Mouse (Mus musculus): ENCODE measurements around the gene Ccdc33.

Ccdc33 gene

GRCm38 (mm10) chr9:58012486-58012885, 106.1 kb downstream of the Ccdc33 start:
- DNase-seq (ENCODE audit: low spot score in 2 of 2), result no peak

DNA sequence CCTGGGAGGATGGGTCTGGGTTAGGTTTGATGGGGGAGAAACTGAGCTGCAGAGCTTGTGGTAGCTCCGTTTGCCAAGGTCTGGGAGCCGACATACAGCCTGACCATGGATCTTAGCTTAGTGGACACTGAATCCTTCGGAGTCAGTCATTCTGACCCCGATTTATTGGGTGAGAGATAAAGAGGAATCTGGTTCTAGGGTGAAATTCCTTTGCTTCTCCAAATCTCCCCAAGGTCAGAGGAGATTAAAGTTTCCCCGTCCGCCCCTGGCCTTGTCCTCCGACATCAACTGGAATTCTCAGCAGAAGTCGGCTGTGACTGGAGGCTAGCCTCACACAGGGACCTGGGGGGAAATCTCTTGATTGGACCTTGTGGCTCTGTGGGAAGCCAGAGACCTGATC, 107.1 kb downstream of the Ccdc33 start:
- no peak for DNase-seq (ENCODE audit: low spot score in 2 of 2)

DNA sequence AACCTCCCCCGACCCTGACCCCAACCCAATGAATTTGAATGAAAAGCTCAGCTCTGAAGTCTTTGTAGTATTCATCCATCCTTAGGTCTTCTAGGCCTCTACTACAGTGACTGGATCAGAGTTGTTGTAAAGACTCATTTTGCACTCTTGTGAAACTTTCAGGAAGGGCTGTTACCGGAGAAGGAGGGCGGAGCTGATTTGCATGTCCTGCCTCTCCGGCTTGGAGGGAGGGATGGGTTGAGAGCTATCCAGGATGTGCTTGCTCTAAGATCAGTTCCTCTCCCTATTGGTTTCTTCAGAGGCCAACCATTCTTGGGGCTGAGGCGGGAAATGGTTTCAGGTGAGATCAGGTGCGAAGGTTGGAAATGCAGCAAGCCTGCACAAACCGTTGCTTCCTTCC, 107.6 kb downstream of the Ccdc33 start:
- no peak for DNase-seq (ENCODE audit: low spot score in 2 of 2)

DNA sequence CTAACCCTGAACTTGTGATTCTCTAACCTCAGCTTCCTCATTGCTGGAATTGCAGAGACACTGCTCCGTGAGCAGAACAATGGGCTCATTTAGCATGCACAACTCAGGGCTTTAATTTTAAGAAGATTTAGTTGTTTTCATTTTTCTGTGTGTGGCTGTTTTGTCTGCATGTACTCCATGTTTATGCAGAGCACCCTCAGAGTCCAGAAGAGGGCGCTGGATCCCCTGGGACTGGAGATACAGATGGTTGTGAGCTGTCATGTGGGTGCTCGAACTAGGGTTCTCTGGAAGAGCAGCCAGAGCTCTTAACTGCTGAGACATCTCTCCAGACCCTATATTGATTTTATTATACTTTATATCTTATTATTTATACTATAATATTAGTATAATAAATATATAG, 109.0 kb downstream of the Ccdc33 start:
- DNase-seq (ENCODE audit: low spot score in 2 of 2), result no peak

- DNase-seq (ENCODE audit: low spot score in 2 of 2), result no peak
Observed at GRCm38 (mm10) chr9:58009015-58009362, 109.6 kb downstream of the Ccdc33 start.

- DNase-seq (ENCODE audit: low spot score in 2 of 2), result no peak
Observed at GRCm38 (mm10) chr9:58008336-58009014, 110.1 kb downstream of the Ccdc33 start.

GRCm38 (mm10) chr9:58005753-58006461, 112.7 kb downstream of the Ccdc33 start, which contains the start of gene Cyp11a1:
Gene Cyp11a1 (plus strand): TSS chr9:58006411.
- DNase-seq (ENCODE audit: low spot score in 2 of 2), result peak in 1 of 2 experiments; percentile 49

GRCm38 (mm10) chr9:58003272-58003671, 115.4 kb downstream of the Ccdc33 start:
- DNase-seq (ENCODE audit: low spot score in 2 of 2), result no peak

- no peak for DNase-seq (ENCODE audit: low spot score in 2 of 2)
Observed at GRCm38 (mm10) chr9:57999676-58000075, 118.9 kb downstream of the Ccdc33 start.

DNA sequence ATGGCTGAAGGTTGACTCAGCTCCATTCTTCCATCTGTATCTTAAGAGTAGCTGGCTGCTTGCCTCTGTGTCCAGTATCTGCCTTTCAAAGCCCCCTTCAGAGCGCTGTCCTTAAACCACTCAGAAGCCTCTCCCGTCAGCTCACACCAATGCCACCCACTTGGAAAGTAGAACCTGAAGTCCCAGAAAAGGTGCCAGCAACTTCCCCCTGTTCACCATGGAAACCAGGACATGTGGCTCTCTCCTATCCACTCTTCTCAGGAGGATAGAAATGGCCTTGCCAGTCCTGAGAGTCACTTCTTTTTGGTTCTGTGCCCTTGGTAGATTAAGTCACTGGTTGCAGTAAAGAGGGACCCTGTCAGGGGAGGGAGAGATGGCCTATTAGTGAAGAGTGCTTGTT, 119.9 kb downstream of the Ccdc33 start:
- no peak for DNase-seq (ENCODE audit: low spot score in 2 of 2)

- DNase-seq (ENCODE audit: low spot score in 2 of 2), result peak in 1 of 2 experiments; percentile 67
Observed at GRCm38 (mm10) chr9:57998032-57998659, 120.5 kb downstream of the Ccdc33 start.

DNA sequence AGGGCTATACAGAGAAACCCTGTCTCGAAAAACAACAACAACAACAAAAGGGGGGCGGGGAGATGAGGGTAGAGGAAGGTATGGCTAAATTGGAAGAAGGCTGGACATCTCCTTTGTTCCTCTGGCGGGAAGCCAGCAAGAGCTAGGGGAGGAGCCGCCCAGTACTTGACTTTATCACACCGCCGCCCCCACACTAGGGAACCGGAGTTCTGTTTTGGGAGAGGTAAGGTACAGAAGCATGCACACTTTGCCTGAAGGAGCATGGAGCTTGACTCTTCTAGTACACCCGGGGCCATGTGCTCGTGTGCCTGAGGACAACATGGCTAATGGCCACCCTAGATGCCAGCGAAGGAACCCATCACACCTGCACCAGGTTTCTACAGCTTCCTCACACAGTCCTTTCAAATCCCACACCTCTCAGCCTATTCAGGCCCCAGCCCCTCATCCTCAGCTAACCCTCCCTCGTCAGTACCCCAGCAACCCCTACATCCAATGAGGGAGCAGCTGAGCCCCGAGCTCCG, 121.1 kb downstream of the Ccdc33 start:
- no peak for DNase-seq (ENCODE audit: low spot score in 2 of 2)

DNA sequence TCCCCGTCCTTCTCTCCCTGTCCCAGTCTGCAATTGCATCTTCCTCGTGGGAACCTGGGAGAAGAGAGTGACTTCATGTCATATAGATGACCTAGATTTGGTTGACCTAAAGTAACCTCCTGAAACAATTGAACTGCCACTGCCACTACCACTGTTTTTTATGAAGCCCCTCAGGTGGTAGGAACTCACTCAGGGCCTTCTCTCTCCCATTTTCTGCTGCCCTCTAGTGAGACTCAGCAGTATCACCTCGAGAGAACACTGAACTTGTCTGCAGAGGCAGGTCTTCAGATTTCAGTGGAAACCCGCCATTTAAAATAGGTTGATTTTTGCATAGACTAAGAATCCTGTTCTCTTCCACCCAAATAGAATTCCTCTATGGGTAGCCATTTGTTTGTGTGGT, 123.3 kb downstream of the Ccdc33 start:
- peak in 1 of 2 experiments; percentile 44 for DNase-seq (ENCODE audit: low spot score in 2 of 2)

GRCm38 (mm10) chr9:57992781-57993591, 125.6 kb downstream of the Ccdc33 start:
- DNase-seq (ENCODE audit: low spot score in 2 of 2), result no peak

DNA sequence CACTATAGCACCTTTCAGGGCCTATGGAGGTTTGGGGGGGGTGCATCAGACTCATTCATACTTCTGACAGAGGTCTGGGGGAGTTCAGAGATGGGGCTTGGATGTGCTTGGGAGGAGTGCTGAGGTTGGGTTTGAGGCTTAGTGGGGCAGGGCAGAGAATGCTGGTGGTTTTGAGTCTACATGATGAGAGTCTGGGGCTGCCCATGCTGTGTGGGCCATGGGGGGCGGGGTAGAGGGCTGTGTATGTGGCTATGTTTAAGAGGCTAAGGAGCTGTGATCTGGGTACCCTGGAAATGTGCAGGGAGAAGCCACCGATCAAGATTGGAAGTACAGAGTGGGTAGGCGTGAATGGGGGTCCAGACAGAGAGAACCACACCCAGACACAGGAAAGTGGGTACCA, 126.6 kb downstream of the Ccdc33 start:
- no peak for DNase-seq (ENCODE audit: low spot score in 2 of 2)

DNA sequence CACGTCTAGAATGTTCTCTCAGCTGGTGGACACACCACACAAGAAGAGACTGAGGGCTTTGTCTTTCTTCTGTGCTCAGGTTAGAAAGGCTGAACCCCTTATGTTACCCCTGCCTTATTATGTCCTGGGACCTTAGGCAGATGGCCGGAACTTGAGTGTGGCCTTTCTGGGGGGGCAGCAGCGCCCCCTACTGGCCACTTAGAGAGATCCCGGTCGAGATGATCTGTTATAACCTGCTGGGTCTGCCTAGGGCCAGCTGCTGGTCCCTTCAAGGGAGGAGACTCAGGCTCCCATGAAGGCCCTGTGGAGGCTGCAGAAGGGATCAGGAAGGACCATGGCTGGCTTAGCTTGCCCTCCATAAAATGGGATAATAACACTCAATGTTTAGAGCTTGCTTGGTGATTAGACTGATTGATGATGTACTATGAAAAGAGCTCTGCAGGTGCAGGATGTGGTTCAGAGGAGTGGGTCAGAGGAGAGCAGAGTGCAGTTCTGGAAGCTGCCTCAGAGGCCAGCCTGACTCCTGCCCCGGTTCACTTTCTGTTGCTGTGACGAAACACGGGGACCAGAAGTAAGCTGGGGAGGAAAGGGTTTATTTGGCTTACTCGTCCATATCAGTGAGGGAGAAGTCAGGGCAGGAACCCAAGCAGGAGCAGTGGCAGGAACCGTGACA, 128.0 kb downstream of the Ccdc33 start:
- DNase-seq (ENCODE audit: low spot score in 2 of 2), result no peak

DNA sequence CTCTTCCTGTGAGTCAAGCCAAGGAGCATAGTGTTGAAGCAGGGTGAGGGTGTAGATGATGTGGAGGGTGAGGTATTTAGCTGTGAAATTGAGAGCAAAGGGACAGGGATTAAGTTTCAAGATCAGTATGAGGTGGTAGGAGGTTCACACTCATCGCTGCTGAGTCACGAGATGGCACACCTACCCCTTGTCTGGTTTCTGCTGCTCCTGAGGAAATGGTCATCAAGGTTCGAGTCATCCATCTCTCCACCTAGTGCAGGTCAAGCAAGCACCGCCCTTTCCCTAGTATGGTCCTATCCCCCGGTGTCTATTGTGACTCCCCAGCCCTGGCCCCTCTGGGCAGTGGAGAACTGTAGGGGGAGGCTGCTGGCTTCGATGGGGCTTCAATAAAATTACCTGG, 129.3 kb downstream of the Ccdc33 start:
- no peak for DNase-seq (ENCODE audit: low spot score in 2 of 2)

GRCm38 (mm10) chr9:57988098-57988497, 130.5 kb downstream of the Ccdc33 start:
- DNase-seq (ENCODE audit: low spot score in 2 of 2), result no peak

DNA sequence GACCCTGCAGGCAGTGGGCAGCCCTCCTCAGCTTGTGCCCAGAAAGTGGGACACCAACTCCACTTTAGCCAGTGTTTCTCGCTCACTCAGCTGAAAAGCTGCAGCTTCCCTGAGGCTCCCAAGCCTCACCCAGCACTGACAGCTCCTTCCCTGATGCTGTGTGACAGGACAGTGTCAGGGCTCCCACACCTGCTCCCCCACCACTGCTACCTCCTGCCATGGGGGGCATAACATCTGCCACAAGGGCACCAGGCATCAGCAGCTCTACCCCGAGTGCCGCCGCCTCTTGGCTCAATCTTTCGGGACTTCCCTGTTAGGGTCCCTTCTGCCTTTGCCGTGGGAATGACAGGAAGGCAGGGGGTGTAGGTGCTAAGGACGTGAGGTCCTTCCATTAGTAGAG, 132.3 kb downstream of the Ccdc33 start:
- DNase-seq (ENCODE audit: low spot score in 2 of 2), result no peak

GRCm38 (mm10) chr9:57985304-57985703, 133.3 kb downstream of the Ccdc33 start:
- DNase-seq (ENCODE audit: low spot score in 2 of 2), result peak; percentile 59 to 83

GRCm38 (mm10) chr9:57980570-57980969, 138.1 kb downstream of the Ccdc33 start:
- no peak for DNase-seq (ENCODE audit: low spot score in 2 of 2)
